Mouse (Mus musculus) erythroblast, embryonic 14.5 days (primary cell): Measurements from ENCODE around the gene Slco1a1. TPM values are rescaled to one million over a fixed set of nuclear protein-coding genes. Genes with fewer than 3 reads are reported as not detected.
"Not testable (repeated sequence)": the region's sequence is repeated elsewhere in the genome, so short reads cannot be mapped to it uniquely, and the experiment has no call there.

Experiments
- H3K27me3 ChIP-seq: 2 replicates; pipeline ENCODE4 v1.6.1; 2012; ENCODE audit warnings: inconsistent platforms; ENCODE audit not compliant: control insufficient read depth
- H3K36me3 ChIP-seq: 2 replicates; pipeline ENCODE4 v1.6.1; 2012; ENCODE audit warnings: mild to moderate bottlenecking, inconsistent platforms; ENCODE audit not compliant: control insufficient read depth
- H3K4me1 ChIP-seq: 2 replicates; pipeline ENCODE4 v1.6.1; 2012; ENCODE audit warnings: inconsistent platforms; ENCODE audit not compliant: control insufficient read depth
- H3K4me3 ChIP-seq: replicated peaks from 2 replicates; pipeline ENCODE3; 2012; ENCODE audit warnings: moderate library complexity, mild to moderate bottlenecking, inconsistent platforms
- H3K9me3 ChIP-seq: 2 replicates; pipeline ENCODE4 v1.6.1; 2012; ENCODE audit warnings: low read length, inconsistent platforms, mixed read lengths; ENCODE audit not compliant: control insufficient read depth
- GATA1 ChIP-seq: IDR thresholded peaks from 2 replicates; pipeline ENCODE4 v1.6.1; 2012; ENCODE audit warnings: low read length, inconsistent platforms, mixed read lengths
- TAL1 ChIP-seq: IDR thresholded peaks from 3 replicates; pipeline ENCODE4 v1.6.1; 2012; ENCODE audit warnings: low read length, inconsistent platforms, mixed read lengths
- polyA plus RNA-seq: library from polyadenylated mRNA; stranded (reverse); fragments of >175 nt; gene quantifications from 2 replicates; pipeline ENCODE4 v1.2.3, GENCODE M21; 2012

Gene Slco1a1
- polyA plus RNA-seq, 1 experiment: not detected

GRCm38 (mm10) chr6:141882581-141882980, 64.2 kb downstream of the Slco1a1 start:
- H3K27me3 ChIP-seq: no peaks in the 10 kb centered on the region
- TF ChIP-seq TAL1 (no peak), GATA1 (no peak)
- H3K4me1 ChIP-seq: no peaks in the 10 kb centered on the region
- H3K4me3 ChIP-seq: no peak overlapping the region
- peaks cover 5% of the 10 kb centered on the region for H3K9me3 ChIP-seq
- no peaks in the 10 kb centered on the region for H3K36me3 ChIP-seq

GRCm38 (mm10) chr6:141875742-141876141, 71.0 kb downstream of the Slco1a1 start:
- not testable (repeated sequence) for H3K4me3 ChIP-seq, H3K27me3 ChIP-seq, H3K36me3 ChIP-seq, H3K4me1 ChIP-seq
- H3K9me3 ChIP-seq: peaks cover 17% of the 10 kb centered on the region

- Histone ChIP-seq H3K4me1 (no peaks in the 10 kb centered on the region), H3K4me3 (no peak overlapping the region), H3K36me3 (no peaks in the 10 kb centered on the region), H3K27me3 (no peaks in the 10 kb centered on the region), H3K9me3 (peaks cover 10% of the 10 kb centered on the region)
- no peak for TF ChIP-seq GATA1
- TF ChIP-seq TAL1: no peak
These were observed 75.1 kb downstream of the Slco1a1 start for GRCm38 (mm10) chr6:141871711-141872110.

- no peaks in the 10 kb centered on the region for H3K4me1 ChIP-seq
- no peak overlapping the region for H3K4me3 ChIP-seq
- H3K9me3 ChIP-seq: peaks cover 3% of the 10 kb centered on the region; the same call in 1 of the 2 replicates
- TF ChIP-seq TAL1 (no peak), GATA1 (no peak)
- no peaks in the 10 kb centered on the region for H3K36me3 ChIP-seq
- H3K27me3 ChIP-seq: no peaks in the 10 kb centered on the region
These were observed 78.0 kb downstream of the Slco1a1 start for GRCm38 (mm10) chr6:141868735-141869134.

GRCm38 (mm10) chr6:141866026-141866425, 80.7 kb downstream of the Slco1a1 start:
- H3K4me1 ChIP-seq: no peaks in the 10 kb centered on the region
- no peak overlapping the region for H3K4me3 ChIP-seq
- H3K9me3 ChIP-seq: no peaks in the 10 kb centered on the region; the same call in 1 of the 2 replicates
- TF ChIP-seq GATA1 (no peak), TAL1 (no peak)
- no peaks in the 10 kb centered on the region for H3K36me3 ChIP-seq
- H3K27me3 ChIP-seq: no peaks in the 10 kb centered on the region

- TF ChIP-seq GATA1: no peak
- no peak for TF ChIP-seq TAL1
- H3K4me1 ChIP-seq: no peaks in the 10 kb centered on the region
- H3K36me3 ChIP-seq: no peaks in the 10 kb centered on the region
- H3K9me3 ChIP-seq: peaks cover 2% of the 10 kb centered on the region; the same call in 1 of the 2 replicates
- no peak overlapping the region for H3K4me3 ChIP-seq
- no peaks in the 10 kb centered on the region for H3K27me3 ChIP-seq
These were observed 88.8 kb downstream of the Slco1a1 start for GRCm38 (mm10) chr6:141857735-141858531.

Other genes with a start within 250 kb of the Slco1a1 start
- not detected in 2 replicates for gene Gm5724, start 173.2 kb downstream of the Slco1a1 start, polyA plus RNA-seq
- gene Slco1a4, start 90.8 kb downstream of the Slco1a1 start, polyA plus RNA-seq: not detected in 2 replicates
- not detected in 2 replicates for gene Gm6614, start 64.5 kb upstream of the Slco1a1 start, polyA plus RNA-seq